Mouse (Mus musculus): Measurements from ENCODE around the gene Ybx2. TPM values are rescaled to one million over a fixed set of nuclear protein-coding genes. Genes with fewer than 3 reads are reported as not detected.

Ybx2 gene
- polyA plus RNA-seq, 1 experiment from 2014 or later = 3.1 TPM

Other genes with a start within 250 kb of the Ybx2 start
- 6.6 and 7.0 TPM in 2 replicates for gene Tnfsf12, start 239.9 kb upstream of the Ybx2 start, polyA plus RNA-seq (2015; fragmentation: Nextera tagmentation; extraction: Ambion mirVana)
- gene Tnfsfm13, start 239.7 kb upstream of the Ybx2 start, polyA plus RNA-seq (2015; fragmentation: Nextera tagmentation; extraction: Ambion mirVana) = 2.6 and 3.1 TPM in 2 replicates
- gene Polr2a, start 177.2 kb upstream of the Ybx2 start, polyA plus RNA-seq (2015; fragmentation: Nextera tagmentation; extraction: Ambion mirVana) = 18.1 and 19.1 TPM in 2 replicates
- gene Slc35g3, start 173.8 kb upstream of the Ybx2 start, polyA plus RNA-seq (2015; fragmentation: Nextera tagmentation; extraction: Ambion mirVana) = 0.15 and 0.16 TPM in 2 replicates
- gene Zbtb4, start 169.9 kb upstream of the Ybx2 start, polyA plus RNA-seq (2015; fragmentation: Nextera tagmentation; extraction: Ambion mirVana) = 2.3 and 2.4 TPM in 2 replicates
- gene Chrnb1, start 139.9 kb upstream of the Ybx2 start, polyA plus RNA-seq (2015; fragmentation: Nextera tagmentation; extraction: Ambion mirVana) = 3.5 and 4.3 TPM in 2 replicates
- 1.2 and 1.4 TPM in 2 replicates for gene Fgf11, start 133.9 kb upstream of the Ybx2 start, polyA plus RNA-seq (2015; fragmentation: Nextera tagmentation; extraction: Ambion mirVana)
- gene Tmem102, start 130.2 kb upstream of the Ybx2 start, polyA plus RNA-seq (2015; fragmentation: Nextera tagmentation; extraction: Ambion mirVana) = 31.2 and 31.4 TPM in 2 replicates
- gene Gm39566, start 120.5 kb upstream of the Ybx2 start, polyA plus RNA-seq (2015; fragmentation: Nextera tagmentation; extraction: Ambion mirVana) = not detected in 2 replicates
- not detected in 2 replicates for gene Spem2, start 117.3 kb upstream of the Ybx2 start, polyA plus RNA-seq (2015; fragmentation: Nextera tagmentation; extraction: Ambion mirVana)
- gene Spem1, start 113.6 kb upstream of the Ybx2 start, polyA plus RNA-seq (2015; fragmentation: Nextera tagmentation; extraction: Ambion mirVana) = 0.21 TPM in 1 of 2 replicates, not detected in the other
- gene Nlgn2, start 98.0 kb upstream of the Ybx2 start, polyA plus RNA-seq (2015; fragmentation: Nextera tagmentation; extraction: Ambion mirVana) = 5.2 and 5.3 TPM in 2 replicates
- gene Tmem256, start 97.3 kb upstream of the Ybx2 start, polyA plus RNA-seq (2015; fragmentation: Nextera tagmentation; extraction: Ambion mirVana) = 442 and 459 TPM in 2 replicates
- 70.4 and 74.6 TPM in 2 replicates for gene Plscr3, start 89.4 kb upstream of the Ybx2 start, polyA plus RNA-seq (2015; fragmentation: Nextera tagmentation; extraction: Ambion mirVana)
- gene Tnk1, start 77.1 kb upstream of the Ybx2 start, polyA plus RNA-seq (2015; fragmentation: Nextera tagmentation; extraction: Ambion mirVana) = 14.4 and 16.4 TPM in 2 replicates
- gene Tmem95, start 57.8 kb upstream of the Ybx2 start, polyA plus RNA-seq (2015; fragmentation: Nextera tagmentation; extraction: Ambion mirVana) = not detected in 2 replicates
- 5.2 and 5.5 TPM in 2 replicates for gene Kctd11, start 54.4 kb upstream of the Ybx2 start, polyA plus RNA-seq (2015; fragmentation: Nextera tagmentation; extraction: Ambion mirVana)
- gene Acap1, start 40.3 kb upstream of the Ybx2 start, polyA plus RNA-seq (2015; fragmentation: Nextera tagmentation; extraction: Ambion mirVana) = 4.8 and 5.9 TPM in 2 replicates
- 7.7 and 7.9 TPM in 2 replicates for gene 2810408A11Rik, start 34.8 kb upstream of the Ybx2 start, polyA plus RNA-seq (2015; fragmentation: Nextera tagmentation; extraction: Ambion mirVana)
- 7.0 and 10.0 TPM in 2 replicates for gene Neurl4, start 34.7 kb upstream of the Ybx2 start, polyA plus RNA-seq (2015; fragmentation: Nextera tagmentation; extraction: Ambion mirVana)
- 68.1 and 68.5 TPM in 2 replicates for gene Gps2, start 21.9 kb upstream of the Ybx2 start, polyA plus RNA-seq (2015; fragmentation: Nextera tagmentation; extraction: Ambion mirVana)
- 1,625 and 1,693 TPM in 2 replicates for gene Eif5a, start 13.8 kb upstream of the Ybx2 start, polyA plus RNA-seq (2015; fragmentation: Nextera tagmentation; extraction: Ambion mirVana)
- 20.4 and 21.8 TPM in 2 replicates for gene Slc2a4, start 12.4 kb downstream of the Ybx2 start, polyA plus RNA-seq (2015; fragmentation: Nextera tagmentation; extraction: Ambion mirVana)
- 977 and 1,030 TPM in 2 replicates for gene Cldn7, start 29.0 kb downstream of the Ybx2 start, polyA plus RNA-seq (2015; fragmentation: Nextera tagmentation; extraction: Ambion mirVana)
- gene Ctdnep1, start 45.4 kb downstream of the Ybx2 start, polyA plus RNA-seq (2015; fragmentation: Nextera tagmentation; extraction: Ambion mirVana) = 23.2 and 26.3 TPM in 2 replicates
- 102 and 105 TPM in 2 replicates for gene Elp5, start 46.7 kb downstream of the Ybx2 start, polyA plus RNA-seq (2015; fragmentation: Nextera tagmentation; extraction: Ambion mirVana)
- gene Gabarap, start 55.3 kb downstream of the Ybx2 start, polyA plus RNA-seq (2015; fragmentation: Nextera tagmentation; extraction: Ambion mirVana) = 529 and 559 TPM in 2 replicates
- 58.6 and 61.3 TPM in 2 replicates for gene Phf23, start 60.0 kb downstream of the Ybx2 start, polyA plus RNA-seq (2015; fragmentation: Nextera tagmentation; extraction: Ambion mirVana)
- 30.5 and 31.8 TPM in 2 replicates for gene Dvl2, start 64.8 kb downstream of the Ybx2 start, polyA plus RNA-seq (2015; fragmentation: Nextera tagmentation; extraction: Ambion mirVana)
- gene Acadvl, start 79.6 kb downstream of the Ybx2 start, polyA plus RNA-seq (2015; fragmentation: Nextera tagmentation; extraction: Ambion mirVana) = 114 and 128 TPM in 2 replicates
- gene Dlg4, start 81.1 kb downstream of the Ybx2 start, polyA plus RNA-seq (2015; fragmentation: Nextera tagmentation; extraction: Ambion mirVana) = 7.2 and 8.5 TPM in 2 replicates
- 0.19 and 0.56 TPM in 2 replicates for gene Asgr1, start 118.3 kb downstream of the Ybx2 start, polyA plus RNA-seq (2015; fragmentation: Nextera tagmentation; extraction: Ambion mirVana)
- 0.21 and 0.43 TPM in 2 replicates for gene Asgr2, start 156.8 kb downstream of the Ybx2 start, polyA plus RNA-seq (2015; fragmentation: Nextera tagmentation; extraction: Ambion mirVana)
- gene Mgl2, start 194.5 kb downstream of the Ybx2 start, polyA plus RNA-seq (2015; fragmentation: Nextera tagmentation; extraction: Ambion mirVana) = 0.72 and 0.80 TPM in 2 replicates
- 0.98 and 1.2 TPM in 2 replicates for gene Clec10a, start 220.4 kb downstream of the Ybx2 start, polyA plus RNA-seq (2015; fragmentation: Nextera tagmentation; extraction: Ambion mirVana)